Mouse (Mus musculus) liver, postnatal 0 days (tissue): ENCODE results near the gene Mapk6. TPM values are rescaled to one million over a fixed set of nuclear protein-coding genes. Genes with fewer than 3 reads are reported as not detected.

Source experiments
- ATAC-seq: fragments of 200-750 bp; cut with Nextera tagmentation; 2 replicates; pipeline ENCODE4 v1.8.0; 2017; ENCODE audit warnings: mild to moderate bottlenecking, moderate library complexity
- DNase-seq: peaks from one replicate; pipeline ENCODE4 v3.0.0-alpha.2; 2016
- H3K27ac ChIP-seq: fragments of 300-500 bp; sonication (generic); 2 replicates; pipeline ENCODE4 v1.5.1; 2014; ENCODE audit warnings: antibody characterized with exemption, moderate library complexity, mild to moderate bottlenecking, low read depth
- H3K27me3 ChIP-seq: fragments of 300-500 bp; sonication (generic); 2 replicates; pipeline ENCODE4 v1.6.1; 2014; ENCODE audit warnings: low read length, control low read depth, mixed read lengths; ENCODE audit not compliant: insufficient read depth
- H3K36me3 ChIP-seq: fragments of 300-500 bp; sonication (generic); replicated peaks from 2 replicates; pipeline ENCODE4 v1.6.1; 2014; ENCODE audit warnings: mild to moderate bottlenecking, control low read depth, low read length, moderate library complexity, mixed read lengths; ENCODE audit not compliant: insufficient read depth
- H3K4me1 ChIP-seq: fragments of 300-500 bp; sonication (generic); 2 replicates; pipeline ENCODE4 v1.6.1; 2014; ENCODE audit warnings: antibody characterized with exemption, mild to moderate bottlenecking, control low read depth; ENCODE audit not compliant: insufficient read depth
- H3K4me2 ChIP-seq: fragments of 300-500 bp; sonication (generic); 2 replicates; pipeline ENCODE4 v1.6.1; 2014; ENCODE audit warnings: low read depth, mild to moderate bottlenecking, low read length, moderate library complexity, mixed read lengths
- H3K4me3 ChIP-seq: fragments of 300-500 bp; sonication (generic); 2 replicates; pipeline ENCODE4 v1.5.1; 2014; ENCODE audit warnings: low read depth, low read length
- H3K9ac ChIP-seq: fragments of 300-500 bp; sonication (generic); replicated peaks from 2 replicates; pipeline ENCODE4 v1.6.1; 2014; ENCODE audit warnings: mild to moderate bottlenecking, moderate library complexity
- H3K9me3 ChIP-seq: fragments of 300-500 bp; sonication (generic); 2 replicates; pipeline ENCODE4 v1.6.1; 2016; ENCODE audit warnings: mild to moderate bottlenecking, control low read depth, low read length, mixed read lengths
- CTCF ChIP-seq: sonication (generic); IDR thresholded peaks from 2 replicates; pipeline ENCODE4 v1.5.1; 2016; ENCODE audit warnings: antibody characterized with exemption, low read depth
- EP300 ChIP-seq: IDR thresholded peaks from 2 replicates; pipeline ENCODE4 v1.6.1; 2016; ENCODE audit warnings: antibody characterized with exemption, low read depth, mild to moderate bottlenecking
- WGBS: fragments of 180-500 bp; shearing (Covaris S2); extraction: QIAGEN DNeasy Blood & Tissue Kit; methylation state at CpG from one replicate; pipeline ENCODE4 v1.1.7; 2014; ENCODE audit not compliant: insufficient replicate concordance; 5-methylcytosine and 5-hydroxymethylcytosine counted together
- polyA plus RNA-seq: library from polyadenylated mRNA; unstranded; fragments of >200 nt; fragmentation: Nextera tagmentation; extraction: Ambion mirVana; gene quantifications from 2 replicates; pipeline ENCODE4 v1.2.1, GENCODE M21; 2015

Mapk6 gene
- polyA plus RNA-seq, 1 experiment from 2014 or later: 18.4 TPM

DNA sequence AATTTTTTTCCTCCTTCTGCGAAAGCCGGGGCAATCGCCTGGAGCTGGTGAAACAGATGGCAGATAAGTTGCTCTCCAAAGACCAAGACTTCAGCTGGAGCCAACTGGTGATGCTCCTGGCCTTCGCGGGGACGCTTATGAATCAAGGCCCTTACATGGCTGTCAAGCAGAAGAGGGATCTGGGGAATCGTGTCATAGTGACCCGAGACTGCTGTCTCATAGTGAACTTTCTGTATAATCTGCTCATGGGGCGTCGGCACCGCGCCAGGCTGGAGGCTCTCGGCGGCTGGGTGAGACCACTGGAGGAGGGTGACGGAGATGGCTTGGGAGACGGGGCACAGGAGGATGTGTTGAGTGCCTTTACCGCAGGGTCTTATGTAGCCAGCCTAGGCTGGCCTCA is 61.7 kb downstream of the Mapk6 start:
- H3K9me3 ChIP-seq: no peaks in the 10 kb centered on the region
- H3K27ac ChIP-seq: no peak overlapping the region
- H3K36me3 ChIP-seq: no peaks in the 10 kb centered on the region
- no peak for DNase-seq
- H3K27me3 ChIP-seq: no peaks in the 10 kb centered on the region
- H3K4me2 ChIP-seq: no peak overlapping the region
- no peak overlapping the region for H3K9ac ChIP-seq
- no peak for TF ChIP-seq CTCF
- TF ChIP-seq EP300: no peak
- no peak overlapping the region for H3K4me3 ChIP-seq
- no peaks in the 10 kb centered on the region for H3K4me1 ChIP-seq
- ATAC-seq: no peak
- 80% methylated on average over 17 of the region's 17 CpGs for WGBS

DNA sequence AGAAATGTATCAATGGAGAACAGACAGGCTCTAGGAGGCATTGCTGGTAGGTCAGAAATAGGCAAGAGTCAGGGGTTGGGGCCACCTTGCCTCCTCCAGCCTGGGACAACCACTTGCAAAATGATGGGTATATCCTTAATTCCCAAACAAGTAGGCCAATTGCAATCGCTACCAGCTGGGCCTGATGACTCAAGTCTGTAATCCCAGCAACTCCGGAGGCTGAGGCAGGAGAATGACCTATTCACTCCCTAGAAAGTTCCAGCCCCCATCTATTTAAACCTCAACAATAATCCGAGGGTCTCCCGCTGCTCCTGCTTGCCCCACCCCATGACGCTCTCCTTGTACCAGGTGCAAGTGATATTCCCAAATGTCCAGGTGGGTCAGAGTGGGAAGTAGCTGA is 62.3 kb downstream of the Mapk6 start, which contains the start of gene Bcl2l10:
TSS of gene Bcl2l10 (plus strand) at position 301 of the 400 bp plus-strand sequence.
- no peak within 1 kb of the TSS for H3K4me2 ChIP-seq
- H3K4me1 ChIP-seq: 0 out of 2 replicates have a peak, but pooled peaks cover 3% of the 10 kb centered on the region
- no peak for TF ChIP-seq CTCF
- TF ChIP-seq EP300: no peak
- H3K36me3 ChIP-seq: no peaks in the 10 kb centered on the region
- 89% methylated on average over 5 of the region's 5 CpGs for WGBS
- H3K9me3 ChIP-seq: no peaks in the 10 kb centered on the region
- DNase-seq: no peak
- no peaks in the 10 kb centered on the region for H3K27me3 ChIP-seq
- no peak within 1 kb of the TSS for H3K9ac ChIP-seq
- H3K4me3 ChIP-seq: no peak within 1 kb of the TSS
- no peak for ATAC-seq
- no peak within 1 kb of the TSS for H3K27ac ChIP-seq

DNA sequence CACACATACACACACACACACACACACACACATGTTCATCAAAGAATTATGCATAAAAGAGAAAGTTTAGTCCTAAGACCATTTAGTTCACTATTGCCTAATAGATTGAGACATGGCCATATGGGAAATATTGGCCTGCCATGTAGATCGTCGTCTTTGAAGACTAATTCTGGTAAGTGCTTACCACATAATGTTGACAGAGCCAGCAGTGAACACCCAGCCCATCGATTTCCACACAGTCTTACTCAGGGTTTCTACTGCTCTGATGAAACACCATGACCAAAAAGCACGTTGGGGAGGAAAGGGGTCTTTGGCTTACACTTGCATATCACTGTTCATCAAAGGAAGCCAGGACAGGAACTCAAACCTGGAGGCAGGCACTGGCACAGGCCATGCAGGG is 67.4 kb downstream of the Mapk6 start:
- Histone ChIP-seq H3K4me1 (0 out of 2 replicates have a peak, but pooled peaks cover 5% of the 10 kb centered on the region), H3K4me3 (no peak overlapping the region), H3K4me2 (no peak overlapping the region), H3K9ac (no peak overlapping the region), H3K36me3 (no peaks in the 10 kb centered on the region), H3K9me3 (no peaks in the 10 kb centered on the region), H3K27me3 (no peaks in the 10 kb centered on the region), H3K27ac (no peak overlapping the region)
- WGBS: 48% methylated on average over 4 of the region's 4 CpGs
- peak; percentile 22 for DNase-seq
- peak; percentile 47; the same call in 1 of the 2 replicates for ATAC-seq
- no peak for TF ChIP-seq CTCF
- TF ChIP-seq EP300: no peak; the same call in 1 of the 2 replicates

DNA sequence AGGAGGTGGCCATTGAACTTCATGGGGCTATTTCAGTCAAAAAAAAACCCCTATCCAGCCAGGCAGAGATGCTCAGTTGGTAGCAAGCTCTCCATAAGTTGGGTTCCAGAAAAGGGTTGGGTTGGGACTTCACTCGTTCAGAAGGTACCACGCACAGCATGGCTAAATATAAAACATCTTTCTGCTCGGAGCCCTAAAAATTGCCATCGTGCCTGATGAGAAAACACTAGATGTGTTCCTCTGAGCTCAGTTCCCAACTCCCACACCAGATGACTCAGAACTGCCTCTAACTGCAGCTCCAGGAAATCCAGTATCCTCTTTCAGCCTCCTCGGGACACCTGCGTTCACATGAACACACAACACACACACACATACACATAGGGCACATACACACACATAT is 71.8 kb downstream of the Mapk6 start:
- no peak overlapping the region for H3K4me2 ChIP-seq
- ATAC-seq (no peak), DNase-seq (no peak)
- no peak overlapping the region for H3K27ac ChIP-seq
- H3K36me3 ChIP-seq: no peaks in the 10 kb centered on the region
- H3K9me3 ChIP-seq: no peaks in the 10 kb centered on the region
- H3K4me3 ChIP-seq: no peak overlapping the region
- no peak overlapping the region for H3K9ac ChIP-seq
- no peak for TF ChIP-seq EP300
- TF ChIP-seq CTCF: no peak
- 0 out of 2 replicates have a peak, but pooled peaks cover 5% of the 10 kb centered on the region for H3K4me1 ChIP-seq
- no peaks in the 10 kb centered on the region for H3K27me3 ChIP-seq
- WGBS: 85% methylated on average over 6 of the region's 6 CpGs

DNA sequence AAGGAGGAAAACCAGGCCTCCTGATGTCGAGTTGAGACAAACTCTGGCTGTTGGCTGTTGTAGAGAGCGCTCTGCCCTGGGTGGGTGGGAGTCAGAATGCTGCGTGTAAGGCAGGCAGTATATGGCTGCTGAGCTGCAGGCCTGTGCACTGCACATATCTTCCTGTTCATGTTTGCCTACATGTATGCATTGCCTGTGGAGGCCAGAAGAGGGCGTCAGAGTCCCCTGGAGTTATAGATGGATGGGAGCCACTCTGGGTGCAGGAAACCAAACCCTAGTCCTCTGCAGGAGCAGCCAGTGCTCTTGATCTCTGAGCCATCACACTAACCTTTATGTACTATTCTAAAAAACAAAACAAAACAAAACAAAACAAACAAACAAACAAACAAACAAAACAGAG is 75.4 kb downstream of the Mapk6 start:
- no peak overlapping the region for H3K4me3 ChIP-seq
- 70% methylated on average over 4 of the region's 4 CpGs for WGBS
- no peaks in the 10 kb centered on the region for H3K27me3 ChIP-seq
- no peak overlapping the region for H3K4me2 ChIP-seq
- no peaks in the 10 kb centered on the region for H3K9me3 ChIP-seq
- H3K36me3 ChIP-seq: no peaks in the 10 kb centered on the region
- no peaks in the 10 kb centered on the region for H3K4me1 ChIP-seq
- no peak overlapping the region for H3K27ac ChIP-seq
- no peak for TF ChIP-seq EP300
- 0 out of 2 replicates have a peak, but pooled peaks have one; percentile 16 for TF ChIP-seq CTCF
- H3K9ac ChIP-seq: no peak overlapping the region
- DNase-seq (no peak), ATAC-seq (no peak)

DNA sequence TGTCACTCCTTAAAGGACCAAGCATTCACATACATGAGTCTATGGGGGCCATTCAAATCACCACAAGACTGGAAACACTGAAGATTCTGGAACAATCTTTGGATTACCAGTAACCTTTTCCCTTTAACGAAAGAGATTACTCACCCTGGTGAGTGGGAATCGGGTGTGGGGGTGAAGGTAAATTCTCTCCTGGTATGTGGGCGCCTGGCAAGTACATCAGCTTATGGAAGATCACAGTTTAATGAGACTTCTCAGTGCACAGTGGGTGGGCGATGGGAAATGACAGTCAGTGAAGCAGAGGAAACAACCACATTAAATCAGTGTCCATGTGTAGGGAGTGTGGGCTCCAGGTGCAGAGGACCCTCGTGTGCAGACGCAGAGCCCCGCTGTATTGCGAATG is 79.0 kb downstream of the Mapk6 start:
- ATAC-seq: no peak
- TF ChIP-seq CTCF (no peak), EP300 (no peak)
- WGBS: 88% methylated on average over 8 of the region's 8 CpGs
- DNase-seq: no peak
- no peak overlapping the region for H3K9ac ChIP-seq
- no peaks in the 10 kb centered on the region for H3K36me3 ChIP-seq
- H3K27ac ChIP-seq: no peak overlapping the region
- H3K4me3 ChIP-seq: no peak overlapping the region
- no peak overlapping the region for H3K4me2 ChIP-seq
- no peaks in the 10 kb centered on the region for H3K27me3 ChIP-seq
- H3K9me3 ChIP-seq: no peaks in the 10 kb centered on the region
- no peaks in the 10 kb centered on the region for H3K4me1 ChIP-seq

DNA sequence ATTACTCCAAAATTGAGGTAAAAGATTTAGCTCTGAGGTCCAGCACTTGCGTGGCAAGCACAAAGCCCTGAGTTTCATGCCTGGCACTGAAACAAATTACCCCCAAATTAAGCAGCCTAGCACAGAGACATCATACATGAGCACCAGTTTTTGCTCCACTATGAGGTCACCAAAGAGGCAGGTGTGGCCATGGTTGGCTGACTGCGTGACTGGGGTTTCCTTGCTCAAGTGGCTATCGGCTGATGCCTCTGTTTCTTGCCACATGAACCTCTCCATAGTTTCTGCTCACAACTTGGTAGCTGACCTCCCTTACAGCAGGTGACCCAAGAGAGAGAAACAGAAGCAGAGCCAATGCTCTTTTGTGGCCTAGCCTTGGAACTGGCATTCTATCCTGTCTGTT is 81.8 kb downstream of the Mapk6 start:
- no peaks in the 10 kb centered on the region for H3K27me3 ChIP-seq
- TF ChIP-seq CTCF (no peak), EP300 (no peak)
- no peak overlapping the region for H3K4me3 ChIP-seq
- no peaks in the 10 kb centered on the region for H3K9me3 ChIP-seq
- ATAC-seq: no peak
- DNase-seq: no peak
- no peaks in the 10 kb centered on the region for H3K36me3 ChIP-seq
- 83% methylated on average over 3 of the region's 3 CpGs for WGBS
- no peak overlapping the region for H3K27ac ChIP-seq
- H3K9ac ChIP-seq: no peak overlapping the region
- H3K4me2 ChIP-seq: no peak overlapping the region
- no peaks in the 10 kb centered on the region for H3K4me1 ChIP-seq
